Mouse (Mus musculus): Measurements from ENCODE around the gene Rnf17.

GRCm38 (mm10) chr14:56355396-56355795 lies 47.0 kb upstream of the Rnf17 start:
- TF ChIP-seq EP300 (optimal IDR thresholded peaks at IDR 0.05) (no peak), CTCF (IDR thresholded peaks at IDR 0.05; ENCODE audit: low read depth) (no peak)
